Mouse (Mus musculus) lung, embryonic 14.5 days (tissue): ENCODE data around the gene Nmt1. TPM values are rescaled to one million over a fixed set of nuclear protein-coding genes. Genes with fewer than 3 reads are reported as not detected.

Experiments
- ATAC-seq: fragments of 200-750 bp; cut with Nextera tagmentation; 2 replicates; pipeline ENCODE4 v1.8.0; 2017; ENCODE audit warnings: mild to moderate bottlenecking, moderate TSS enrichment, moderate library complexity; ENCODE audit not compliant: insufficient read depth
- DNase-seq: peaks from one replicate; pipeline ENCODE4 v3.0.0-alpha.2; 2015
- H3K27ac ChIP-seq: fragments of 300-500 bp; sonication (generic); 2 replicates; pipeline ENCODE4 v1.5.1; 2014; ENCODE audit warnings: low read depth, mild to moderate bottlenecking, moderate library complexity
- H3K27me3 ChIP-seq: fragments of 300-500 bp; sonication (generic); 2 replicates; pipeline ENCODE4 v1.6.1; 2014; ENCODE audit warnings: low read length, control low read depth; ENCODE audit not compliant: insufficient read depth
- H3K36me3 ChIP-seq: fragments of 300-500 bp; sonication (generic); 2 replicates; pipeline ENCODE4 v1.6.1; 2014; ENCODE audit warnings: control low read depth; ENCODE audit not compliant: insufficient read depth
- H3K4me1 ChIP-seq: fragments of 300-500 bp; sonication (generic); 2 replicates; pipeline ENCODE4 v1.6.1; 2014; ENCODE audit warnings: antibody characterized with exemption, control low read depth; ENCODE audit not compliant: insufficient read depth
- H3K4me2 ChIP-seq: fragments of 300-500 bp; sonication (generic); 2 replicates; pipeline ENCODE4 v1.6.1; 2014; ENCODE audit warnings: mild to moderate bottlenecking
- H3K4me3 ChIP-seq: fragments of 300-500 bp; sonication (generic); 2 replicates; pipeline ENCODE4 v1.5.1; 2014; ENCODE audit warnings: low read depth, low read length
- H3K9ac ChIP-seq: fragments of 300-500 bp; sonication (generic); 2 replicates; pipeline ENCODE4 v1.6.1; 2014
- H3K9me3 ChIP-seq: fragments of 300-500 bp; sonication (generic); 2 replicates; pipeline ENCODE4 v1.6.1; 2016; ENCODE audit warnings: low read depth, low read length, control low read depth
- CTCF ChIP-seq: IDR thresholded peaks from 2 replicates; pipeline ENCODE4 v1.5.1; 2016; ENCODE audit warnings: antibody characterized with exemption, low read depth
- WGBS: fragments of 180-500 bp; shearing (Covaris S2); extraction: QIAGEN DNeasy Blood & Tissue Kit; methylation state at CpG from one replicate; pipeline ENCODE4 v1.1.7; 2014; 5-methylcytosine and 5-hydroxymethylcytosine counted together
- polyA plus RNA-seq: library from polyadenylated mRNA; unstranded; fragments of >200 nt; fragmentation: Nextera tagmentation; extraction: Ambion mirVana; gene quantifications from 2 replicates; pipeline ENCODE4 v1.2.1, GENCODE M21; 2014

Gene Nmt1
- polyA plus RNA-seq, 1 experiment from 2014 or later = 64.4 TPM

GRCm38 (mm10) chr11:103026901-103027300, 1.1 kb upstream of the Nmt1 start:
- Histone ChIP-seq H3K4me3 (peak overlapping the region; percentile 69; the same call in 1 of the 2 replicates), H3K27ac (no peak overlapping the region)

GRCm38 (mm10) chr11:103027570-103028175, 317 bp upstream of the Nmt1 start:
- H3K4me3 ChIP-seq = peak overlapping the region; percentile 69
- H3K27me3 ChIP-seq = no peaks in the 10 kb centered on the region
- peak overlapping the region; percentile 74 for H3K27ac ChIP-seq
- peak overlapping the region; percentile 52 for H3K4me2 ChIP-seq
- no peak; the same call in 1 of the 2 replicates for TF ChIP-seq CTCF
- no peaks in the 10 kb centered on the region for H3K9me3 ChIP-seq
- H3K4me1 ChIP-seq = peaks cover 5% of the 10 kb centered on the region; the same call in 1 of the 2 replicates
- peak overlapping the region; percentile 65 for H3K9ac ChIP-seq
- ATAC-seq (peak; percentile 42; the same call in 1 of the 2 replicates), DNase-seq (no peak)
- peaks cover 11% of the 10 kb centered on the region; the same call in 1 of the 2 replicates for H3K36me3 ChIP-seq
- 13% methylated on average over 8 of the region's 8 CpGs for WGBS

More at GRCm38 (mm10) chr11:103026901-103027300, 1.1 kb upstream of the Nmt1 start:
- H3K9me3 ChIP-seq = no peaks in the 10 kb centered on the region
- H3K36me3 ChIP-seq = peaks cover 11% of the 10 kb centered on the region; the same call in 1 of the 2 replicates
- no peak for TF ChIP-seq CTCF
- WGBS = 91% methylated on average over 3 of the region's 3 CpGs
- H3K27me3 ChIP-seq = no peaks in the 10 kb centered on the region
- peaks cover 5% of the 10 kb centered on the region; the same call in 1 of the 2 replicates for H3K4me1 ChIP-seq
- no peak for ATAC-seq
- no peak for DNase-seq
- 0 out of 2 replicates have a peak overlapping the region, but pooled peaks have one; percentile 14 for H3K9ac ChIP-seq
- H3K4me2 ChIP-seq = peak overlapping the region; percentile 52

DNA sequence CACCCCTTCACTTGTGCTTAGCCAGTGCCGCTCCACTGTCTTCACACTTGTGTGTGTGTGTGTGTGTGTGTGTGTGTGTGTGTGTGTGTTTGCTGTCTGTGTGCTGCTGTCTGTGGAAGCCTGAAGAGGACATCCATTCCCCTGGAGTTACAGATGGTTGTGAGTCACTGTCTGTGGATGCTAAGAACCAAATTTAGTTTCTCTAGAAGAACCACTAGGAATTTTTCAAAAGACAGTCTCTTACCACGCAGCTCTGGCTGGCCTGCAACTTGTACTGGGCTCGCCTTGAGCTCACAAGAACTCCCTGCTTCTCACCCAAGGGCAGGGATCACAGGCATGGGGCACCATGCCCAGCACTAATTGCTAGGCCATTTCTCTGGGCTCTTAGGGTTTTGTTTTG, 5.0 kb downstream of the Nmt1 start:
- WGBS = 88% methylated on average over 3 of the region's 3 CpGs
- no peak overlapping the region for H3K27ac ChIP-seq
- peaks cover 23% of the 10 kb centered on the region for H3K36me3 ChIP-seq
- ATAC-seq = no peak
- TF ChIP-seq CTCF = no peak
- no peak for DNase-seq
- no peaks in the 10 kb centered on the region for H3K4me1 ChIP-seq
- H3K27me3 ChIP-seq = no peaks in the 10 kb centered on the region
- H3K9ac ChIP-seq = no peak overlapping the region
- no peak overlapping the region for H3K4me3 ChIP-seq
- no peak overlapping the region for H3K4me2 ChIP-seq
- H3K9me3 ChIP-seq = no peaks in the 10 kb centered on the region

GRCm38 (mm10) chr11:103035007-103035406, 7.0 kb downstream of the Nmt1 start:
- no peak overlapping the region for H3K27ac ChIP-seq
- no peak for ATAC-seq
- H3K4me1 ChIP-seq = no peaks in the 10 kb centered on the region
- no peak for TF ChIP-seq CTCF
- DNase-seq = no peak
- H3K9me3 ChIP-seq = no peaks in the 10 kb centered on the region
- no peaks in the 10 kb centered on the region for H3K27me3 ChIP-seq
- peaks cover 27% of the 10 kb centered on the region for H3K36me3 ChIP-seq
- 79% methylated on average over 6 of the region's 6 CpGs for WGBS
- H3K4me3 ChIP-seq = no peak overlapping the region
- H3K4me2 ChIP-seq = no peak overlapping the region
- no peak overlapping the region for H3K9ac ChIP-seq

GRCm38 (mm10) chr11:103036881-103037465, 9.0 kb downstream of the Nmt1 start:
- WGBS = 82% methylated on average over 8 of the region's 8 CpGs
- no peaks in the 10 kb centered on the region for H3K27me3 ChIP-seq
- H3K9me3 ChIP-seq = no peaks in the 10 kb centered on the region
- no peak overlapping the region for H3K4me2 ChIP-seq
- no peak overlapping the region for H3K9ac ChIP-seq
- no peak for TF ChIP-seq CTCF
- no peak overlapping the region for H3K4me3 ChIP-seq
- ATAC-seq (no peak), DNase-seq (no peak)
- H3K4me1 ChIP-seq = no peaks in the 10 kb centered on the region
- no peak overlapping the region for H3K27ac ChIP-seq
- H3K36me3 ChIP-seq = peaks cover 28% of the 10 kb centered on the region

- H3K4me3 ChIP-seq = no peak overlapping the region
- no peaks in the 10 kb centered on the region for H3K4me1 ChIP-seq
- no peaks in the 10 kb centered on the region for H3K27me3 ChIP-seq
- no peak overlapping the region for H3K27ac ChIP-seq
- no peak for TF ChIP-seq CTCF
- H3K36me3 ChIP-seq = peaks cover 32% of the 10 kb centered on the region
- no peak overlapping the region for H3K9ac ChIP-seq
- H3K4me2 ChIP-seq = no peak overlapping the region
- DNase-seq (no peak), ATAC-seq (no peak)
- WGBS = 72% methylated on average over 6 of the region's 6 CpGs
- H3K9me3 ChIP-seq = no peaks in the 10 kb centered on the region
These were observed 10.0 kb downstream of the Nmt1 start for GRCm38 (mm10) chr11:103038037-103038436.

GRCm38 (mm10) chr11:103042828-103043227, 14.8 kb downstream of the Nmt1 start:
- Histone ChIP-seq H3K27me3 (no peaks in the 10 kb centered on the region), H3K9ac (no peak overlapping the region), H3K4me3 (no peak overlapping the region), H3K27ac (no peak overlapping the region), H3K36me3 (peaks cover 59% of the 10 kb centered on the region), H3K4me2 (no peak overlapping the region), H3K4me1 (no peaks in the 10 kb centered on the region), H3K9me3 (no peaks in the 10 kb centered on the region)
- WGBS = 73% methylated on average over 4 of the region's 4 CpGs
- DNase-seq (no peak), ATAC-seq (no peak)
- no peak for TF ChIP-seq CTCF
